Mouse (Mus musculus): ENCODE data around the gene Sycp2l. TPM values are rescaled to one million over a fixed set of nuclear protein-coding genes. Genes with fewer than 3 reads are reported as not detected.

Gene Sycp2l
- not detected in 2 replicates for polyA plus RNA-seq (2012; ENCODE audit: insufficient read depth, low replicate concordance)

DNA sequence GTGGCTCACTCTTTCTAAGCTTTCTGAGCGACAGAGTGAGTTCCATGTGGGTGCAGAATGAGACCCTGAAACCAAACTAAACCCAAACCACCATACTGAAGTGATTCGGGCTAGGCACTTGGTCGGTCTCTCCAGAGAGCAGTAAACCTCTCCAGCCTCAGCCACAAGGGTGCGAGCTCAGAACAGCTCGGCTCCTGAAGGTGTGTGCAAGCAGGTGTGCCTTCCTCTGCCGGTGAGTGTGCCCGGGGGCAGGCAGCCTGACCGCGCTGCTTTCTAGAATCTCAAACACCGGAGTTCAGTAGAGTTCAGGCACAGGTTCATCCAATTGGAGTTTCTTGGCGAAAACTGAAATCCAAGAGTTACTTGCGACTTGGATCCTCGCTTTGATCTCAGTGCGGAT is at the start of gene Sycp2l:
TSS of gene Sycp2l (plus strand) at position 368 of the 400 bp plus-strand sequence.
- Histone ChIP-seq H3K4me1 (peaks cover 10% of the 10 kb centered on the region), H3K4me3 (replicated peaks) (peak within 1 kb of the TSS; percentile 67), H3K36me3 (replicated peaks; ENCODE audit: low read length) (no peaks in the 10 kb centered on the region), H3K27me3 (replicated peaks) (peaks cover 46% of the 10 kb centered on the region), H3K9me3 (peaks cover 6% of the 10 kb centered on the region; the same call in 1 of the 2 replicates)
- TF ChIP-seq FLI1 (IDR thresholded peaks at IDR 0.05; ENCODE audit: low read length) (no peak), GATA1 (IDR thresholded peaks at IDR 0.05; ENCODE audit: borderline replicate concordance, low read length) (no peak)

DNA sequence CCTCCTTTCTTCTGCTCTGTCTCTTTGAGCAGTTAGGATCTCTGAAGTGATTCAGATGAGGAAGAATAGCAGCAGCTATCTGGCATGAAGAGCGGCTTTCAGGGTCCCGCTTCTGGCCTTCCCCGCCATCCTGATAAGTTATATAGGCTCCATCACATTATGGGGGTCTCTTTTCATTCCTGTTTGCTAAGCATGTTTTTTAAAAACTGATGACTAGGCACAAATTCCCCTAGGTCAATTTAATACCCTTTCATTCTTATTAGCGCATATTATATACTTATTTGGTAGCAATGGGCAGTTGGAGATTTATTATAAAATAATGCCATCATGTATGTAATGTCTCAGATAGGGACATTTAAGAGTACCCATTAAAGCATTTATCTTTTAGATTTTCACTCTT is 46.5 kb upstream of the Sycp2l start:
- H3K27me3 ChIP-seq (replicated peaks), result no peaks in the 10 kb centered on the region
- H3K4me3 ChIP-seq (replicated peaks), result no peak overlapping the region
- no peaks in the 10 kb centered on the region for H3K4me1 ChIP-seq
- no peaks in the 10 kb centered on the region for H3K36me3 ChIP-seq (replicated peaks; ENCODE audit: low read length)
- no peak for TF ChIP-seq FLI1 (IDR thresholded peaks at IDR 0.05; ENCODE audit: low read length)
- no peak for TF ChIP-seq GATA1 (IDR thresholded peaks at IDR 0.05; ENCODE audit: borderline replicate concordance, low read length)
- no peaks in the 10 kb centered on the region for H3K9me3 ChIP-seq

DNA sequence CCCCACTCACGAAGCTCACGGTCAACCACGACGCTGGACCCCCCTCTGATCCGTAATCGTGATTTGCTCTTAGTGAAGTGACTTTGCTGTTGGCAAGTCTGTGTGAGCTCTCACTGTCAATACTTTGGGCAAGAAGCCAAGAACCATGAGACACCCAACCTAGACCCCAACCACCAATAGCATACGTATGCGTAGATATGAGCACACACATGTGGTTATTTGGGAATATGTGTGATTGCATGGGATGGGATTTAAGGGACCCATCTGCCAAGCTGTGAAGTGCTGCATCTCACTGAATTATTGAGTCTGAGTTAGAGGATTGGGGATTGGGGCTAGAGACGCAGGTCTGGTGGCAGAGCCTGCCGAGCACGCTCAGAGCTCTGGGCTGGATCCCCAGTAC is 42.5 kb upstream of the Sycp2l start:
- peaks cover 5% of the 10 kb centered on the region for H3K27me3 ChIP-seq (replicated peaks)
- H3K4me3 ChIP-seq (replicated peaks), result no peak overlapping the region
- no peaks in the 10 kb centered on the region; the same call in 1 of the 2 replicates for H3K4me1 ChIP-seq
- no peaks in the 10 kb centered on the region for H3K36me3 ChIP-seq (replicated peaks; ENCODE audit: low read length)
- no peaks in the 10 kb centered on the region for H3K9me3 ChIP-seq
- no peak for TF ChIP-seq FLI1 (IDR thresholded peaks at IDR 0.05; ENCODE audit: low read length)
- TF ChIP-seq GATA1 (IDR thresholded peaks at IDR 0.05; ENCODE audit: borderline replicate concordance, low read length), result no peak

DNA sequence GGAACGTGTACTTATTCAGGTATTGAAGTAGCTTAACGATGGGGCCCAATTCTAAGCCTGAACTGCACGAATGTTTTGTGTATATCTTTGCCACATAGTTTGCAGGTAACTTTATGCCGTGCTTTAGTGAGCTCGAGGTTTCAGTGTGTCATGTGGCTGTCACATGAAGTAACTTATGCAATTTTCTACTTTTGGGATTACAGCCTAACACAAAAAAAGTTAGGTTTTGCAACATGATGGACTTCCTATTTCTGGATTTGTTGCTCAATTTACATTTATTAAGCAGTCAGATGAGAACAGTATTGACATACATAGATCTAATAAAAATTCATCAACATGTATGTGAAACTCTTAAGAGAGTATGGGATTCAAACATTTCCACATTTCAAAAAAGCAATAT is 40.3 kb upstream of the Sycp2l start:
- H3K4me3 ChIP-seq (replicated peaks), result no peak overlapping the region
- H3K4me1 ChIP-seq, result peaks cover 2% of the 10 kb centered on the region; the same call in 1 of the 2 replicates
- H3K9me3 ChIP-seq, result no peaks in the 10 kb centered on the region
- TF ChIP-seq GATA1 (IDR thresholded peaks at IDR 0.05; ENCODE audit: borderline replicate concordance, low read length) (no peak), FLI1 (IDR thresholded peaks at IDR 0.05; ENCODE audit: low read length) (no peak)
- H3K27me3 ChIP-seq (replicated peaks), result peaks cover 25% of the 10 kb centered on the region
- no peaks in the 10 kb centered on the region for H3K36me3 ChIP-seq (replicated peaks; ENCODE audit: low read length)

DNA sequence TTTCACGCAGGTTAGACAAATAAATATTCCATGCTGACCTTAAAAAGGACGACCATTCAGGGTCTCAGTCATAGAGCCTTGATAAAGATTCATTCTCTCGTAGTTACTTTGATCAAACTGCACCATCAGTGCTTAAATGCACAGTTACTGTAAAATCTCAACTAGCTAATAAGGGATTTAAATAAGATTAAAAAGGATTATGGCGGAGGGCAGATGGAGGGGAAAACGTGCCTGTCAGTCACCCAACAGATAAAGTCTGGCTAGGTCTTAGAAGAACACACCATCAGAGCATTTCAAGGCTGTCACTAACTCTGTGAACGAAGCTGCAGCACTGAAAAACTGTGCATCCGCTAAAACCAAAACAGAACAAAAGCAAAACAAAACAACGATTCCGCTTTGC is 36.2 kb upstream of the Sycp2l start:
- peaks cover 57% of the 10 kb centered on the region for H3K27me3 ChIP-seq (replicated peaks)
- TF ChIP-seq GATA1 (IDR thresholded peaks at IDR 0.05; ENCODE audit: borderline replicate concordance, low read length) (no peak), FLI1 (IDR thresholded peaks at IDR 0.05; ENCODE audit: low read length) (no peak)

DNA sequence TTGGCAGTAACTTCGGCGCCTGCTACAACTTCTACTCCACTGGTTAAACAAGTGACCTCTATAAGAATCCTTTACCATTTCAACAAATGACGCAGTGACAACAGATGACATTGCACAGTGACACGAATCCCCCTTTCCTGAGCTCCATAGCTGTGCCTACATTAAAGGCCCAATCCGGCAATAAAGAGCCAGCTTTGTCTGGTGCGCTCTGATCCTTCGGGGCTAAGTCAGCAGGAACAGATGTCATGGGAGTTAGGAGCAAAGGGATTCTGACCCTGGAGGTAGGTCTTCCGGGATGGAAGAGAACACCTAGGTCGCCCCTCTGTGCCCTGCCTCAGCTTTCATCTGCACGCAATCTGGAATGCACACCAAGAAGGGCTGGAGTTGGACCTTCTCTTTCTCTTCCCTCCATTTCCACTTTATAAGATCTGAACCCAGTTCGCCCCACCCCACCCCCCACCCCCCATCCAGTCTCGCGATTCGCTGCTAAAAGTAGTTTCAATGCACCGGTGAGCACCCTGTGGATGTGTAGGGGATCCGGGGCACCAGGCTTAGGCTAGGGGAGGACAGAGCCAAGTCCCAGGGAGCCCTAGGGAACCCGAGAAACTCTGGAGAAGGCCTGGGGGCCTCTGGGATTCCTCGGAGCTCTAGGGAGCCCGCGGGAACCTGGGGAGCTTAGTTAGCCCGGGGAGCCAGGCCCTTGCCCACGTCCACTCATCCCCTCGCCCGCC is 35.3 kb upstream of the Sycp2l start:
- peaks cover 61% of the 10 kb centered on the region for H3K27me3 ChIP-seq (replicated peaks)
- peaks cover 15% of the 10 kb centered on the region for H3K4me1 ChIP-seq

More for the DNA sequence above, 36.2 kb upstream of the Sycp2l start:
- no peaks in the 10 kb centered on the region for H3K9me3 ChIP-seq
- H3K36me3 ChIP-seq (replicated peaks; ENCODE audit: low read length), result no peaks in the 10 kb centered on the region
- peaks cover 15% of the 10 kb centered on the region for H3K4me1 ChIP-seq
- no peak overlapping the region for H3K4me3 ChIP-seq (replicated peaks)

DNA sequence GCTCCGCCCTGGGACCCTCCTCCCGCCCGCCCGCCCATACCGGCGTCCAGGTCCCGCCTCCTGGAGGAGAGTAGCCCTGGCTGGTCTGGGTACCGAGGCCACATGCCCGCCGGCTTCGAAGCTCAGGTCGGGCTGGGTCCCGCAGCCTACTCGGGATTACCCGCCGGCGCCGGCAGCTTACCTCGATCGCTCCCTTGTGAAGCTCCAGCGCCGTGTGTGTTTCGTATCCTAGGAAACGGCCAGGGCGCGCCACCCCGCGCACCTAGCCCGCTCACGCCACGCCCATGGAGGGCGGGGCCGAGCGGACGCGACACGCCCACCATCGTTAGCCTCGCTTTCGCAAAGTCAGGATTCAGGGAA is 34.7 kb upstream of the Sycp2l start, which contains the start of gene Mak:
TSS of gene Mak (minus strand) at position 286 of the 360 bp plus-strand sequence.
- Histone ChIP-seq H3K4me3 (replicated peaks) (peak within 1 kb of the TSS; percentile 89), H3K9me3 (no peaks in the 10 kb centered on the region), H3K27me3 (replicated peaks) (peaks cover 61% of the 10 kb centered on the region), H3K4me1 (peaks cover 15% of the 10 kb centered on the region), H3K36me3 (replicated peaks; ENCODE audit: low read length) (no peaks in the 10 kb centered on the region)
- no peak for TF ChIP-seq FLI1 (IDR thresholded peaks at IDR 0.05; ENCODE audit: low read length)
- TF ChIP-seq GATA1 (IDR thresholded peaks at IDR 0.05; ENCODE audit: borderline replicate concordance, low read length), result no peak

More for the DNA sequence above, 35.3 kb upstream of the Sycp2l start:
- Histone ChIP-seq H3K9me3 (no peaks in the 10 kb centered on the region), H3K4me3 (replicated peaks) (peak overlapping the region; percentile 89), H3K36me3 (replicated peaks; ENCODE audit: low read length) (no peaks in the 10 kb centered on the region)
- TF ChIP-seq GATA1 (IDR thresholded peaks at IDR 0.05; ENCODE audit: borderline replicate concordance, low read length), result no peak
- TF ChIP-seq FLI1 (IDR thresholded peaks at IDR 0.05; ENCODE audit: low read length), result no peak

DNA sequence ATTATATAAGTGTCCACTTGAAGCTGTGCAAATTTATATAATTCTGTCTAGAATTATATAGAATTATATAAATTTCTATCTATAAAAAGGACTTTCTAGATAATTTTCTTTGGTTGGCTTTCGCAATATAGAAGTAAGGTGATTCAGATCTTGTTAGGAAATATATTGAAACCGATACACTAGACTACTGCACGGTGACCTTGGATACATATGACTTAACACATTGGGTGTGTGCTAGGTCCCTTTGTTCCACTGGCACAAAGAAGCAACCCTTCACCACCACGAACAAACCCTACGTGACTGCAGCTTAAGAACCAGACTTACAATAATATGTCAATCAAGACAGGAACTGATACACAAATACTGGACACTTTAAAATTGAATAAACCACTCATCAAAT is 34.2 kb upstream of the Sycp2l start:
- TF ChIP-seq FLI1 (IDR thresholded peaks at IDR 0.05; ENCODE audit: low read length) (no peak), GATA1 (IDR thresholded peaks at IDR 0.05; ENCODE audit: borderline replicate concordance, low read length) (no peak)
- H3K9me3 ChIP-seq, result no peaks in the 10 kb centered on the region
- peaks cover 61% of the 10 kb centered on the region for H3K27me3 ChIP-seq (replicated peaks)
- peaks cover 15% of the 10 kb centered on the region for H3K4me1 ChIP-seq
- H3K4me3 ChIP-seq (replicated peaks), result no peak overlapping the region
- no peaks in the 10 kb centered on the region for H3K36me3 ChIP-seq (replicated peaks; ENCODE audit: low read length)

DNA sequence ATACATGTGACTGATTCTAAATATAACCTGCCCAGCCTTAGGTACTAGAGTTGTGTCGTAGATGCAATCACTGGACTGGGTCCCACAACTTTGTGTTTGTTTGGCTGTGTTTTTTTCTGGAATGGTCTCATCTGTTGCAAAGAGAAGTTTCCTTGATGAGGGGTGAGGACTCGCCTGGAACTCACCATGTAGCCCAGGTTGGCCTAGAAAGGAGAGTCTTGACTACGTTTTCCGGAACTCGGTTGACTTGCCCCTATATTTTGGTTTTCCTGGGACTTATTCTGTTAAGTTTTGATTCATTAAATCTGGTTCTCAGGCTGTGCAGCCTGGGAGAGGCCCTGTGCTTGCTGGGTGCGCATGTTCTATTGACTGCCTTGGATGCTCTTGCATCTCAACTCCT is 33.4 kb upstream of the Sycp2l start:
- Histone ChIP-seq H3K4me3 (replicated peaks) (no peak overlapping the region), H3K9me3 (no peaks in the 10 kb centered on the region), H3K4me1 (peaks cover 15% of the 10 kb centered on the region), H3K27me3 (replicated peaks) (peaks cover 61% of the 10 kb centered on the region), H3K36me3 (replicated peaks; ENCODE audit: low read length) (no peaks in the 10 kb centered on the region)
- TF ChIP-seq GATA1 (IDR thresholded peaks at IDR 0.05; ENCODE audit: borderline replicate concordance, low read length) (no peak), FLI1 (IDR thresholded peaks at IDR 0.05; ENCODE audit: low read length) (no peak)

DNA sequence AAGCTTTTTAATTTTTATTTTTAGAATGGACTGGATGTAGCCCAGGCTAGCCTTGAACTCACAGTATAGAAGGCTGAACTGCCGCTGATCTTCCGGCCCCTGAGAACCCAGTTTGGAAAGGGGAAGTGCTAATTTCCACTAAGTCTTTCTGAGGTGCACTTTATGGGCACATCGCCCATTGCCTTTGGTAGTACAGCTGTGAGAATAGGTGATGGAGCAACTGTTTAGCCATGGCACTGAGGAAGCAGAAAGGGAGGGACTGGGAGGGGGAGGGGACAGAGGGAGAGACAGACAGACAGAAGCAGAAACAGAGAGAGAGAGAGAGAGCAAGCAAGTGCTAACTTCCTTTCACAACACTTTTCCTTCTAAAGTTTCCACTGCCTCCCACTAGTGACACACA is 29.6 kb upstream of the Sycp2l start:
- peaks cover 38% of the 10 kb centered on the region for H3K27me3 ChIP-seq (replicated peaks)
- no peaks in the 10 kb centered on the region for H3K9me3 ChIP-seq
- H3K4me1 ChIP-seq, result peaks cover 6% of the 10 kb centered on the region
- H3K4me3 ChIP-seq (replicated peaks), result no peak overlapping the region
- H3K36me3 ChIP-seq (replicated peaks; ENCODE audit: low read length), result no peaks in the 10 kb centered on the region
- no peak for TF ChIP-seq FLI1 (IDR thresholded peaks at IDR 0.05; ENCODE audit: low read length)
